Mouse (Mus musculus) lung, adult 18-20 months (tissue): ENCODE measurements around the gene Cmss1.

Experiments used
- DNase-seq, 2 experiments: peaks; one replicate each; pipeline ENCODE4 v3.0.0; 2022; ENCODE audit warnings: mixed read lengths in 2 of 2

Gene Cmss1

GRCm38 (mm10) chr16:57509099-57509498 lies 97.6 kb downstream of the Cmss1 start:
- no peak for DNase-seq

GRCm38 (mm10) chr16:57508351-57508750 lies 98.3 kb downstream of the Cmss1 start:
- no peak for DNase-seq

GRCm38 (mm10) chr16:57506133-57506532 lies 100.5 kb downstream of the Cmss1 start:
- DNase-seq: peak; percentile 60 to 68

DNA sequence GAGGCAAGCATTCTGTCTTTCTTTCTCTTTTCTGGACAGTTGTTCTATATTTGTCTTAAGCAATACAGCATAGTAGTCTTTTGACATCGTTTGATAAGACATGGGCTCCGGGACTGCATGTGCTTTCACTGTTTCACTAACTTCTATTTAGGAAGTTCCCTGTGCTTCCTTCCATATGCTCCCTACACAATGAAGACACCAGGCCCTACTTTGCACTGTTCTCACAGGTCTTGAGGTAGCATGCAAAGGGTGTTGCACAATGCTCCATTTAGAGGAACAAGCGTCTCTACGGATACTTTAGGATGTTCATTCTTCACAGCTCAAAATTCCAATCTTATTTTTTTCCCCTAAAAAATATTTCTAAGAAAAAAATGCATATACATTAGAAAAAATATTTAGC lies 101.9 kb downstream of the Cmss1 start:
- DNase-seq: no peak

GRCm38 (mm10) chr16:57502761-57503160 lies 103.9 kb downstream of the Cmss1 start:
- no peak for DNase-seq

DNA sequence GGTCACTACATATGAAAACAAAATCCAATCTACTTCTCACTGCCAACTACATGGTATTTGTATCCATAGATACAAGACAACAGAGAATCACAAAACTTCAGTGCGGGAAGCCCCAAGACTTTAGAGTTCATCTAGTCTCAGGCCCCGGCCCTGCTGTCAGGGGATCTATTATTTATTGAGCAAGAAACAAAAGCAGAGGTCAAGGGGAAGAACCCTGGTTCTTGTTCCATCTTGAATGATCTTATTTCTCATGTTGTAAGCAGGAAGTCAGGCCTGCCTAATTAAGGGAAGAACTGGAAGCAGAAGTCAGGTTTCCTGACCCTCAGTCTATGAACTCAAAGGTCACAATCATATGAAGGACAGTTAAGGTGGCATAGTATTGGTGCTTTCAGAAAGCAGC lies 104.4 kb downstream of the Cmss1 start:
- no peak for DNase-seq

- no peak for DNase-seq
Observed at GRCm38 (mm10) chr16:57500851-57501250, 105.8 kb downstream of the Cmss1 start.

DNA sequence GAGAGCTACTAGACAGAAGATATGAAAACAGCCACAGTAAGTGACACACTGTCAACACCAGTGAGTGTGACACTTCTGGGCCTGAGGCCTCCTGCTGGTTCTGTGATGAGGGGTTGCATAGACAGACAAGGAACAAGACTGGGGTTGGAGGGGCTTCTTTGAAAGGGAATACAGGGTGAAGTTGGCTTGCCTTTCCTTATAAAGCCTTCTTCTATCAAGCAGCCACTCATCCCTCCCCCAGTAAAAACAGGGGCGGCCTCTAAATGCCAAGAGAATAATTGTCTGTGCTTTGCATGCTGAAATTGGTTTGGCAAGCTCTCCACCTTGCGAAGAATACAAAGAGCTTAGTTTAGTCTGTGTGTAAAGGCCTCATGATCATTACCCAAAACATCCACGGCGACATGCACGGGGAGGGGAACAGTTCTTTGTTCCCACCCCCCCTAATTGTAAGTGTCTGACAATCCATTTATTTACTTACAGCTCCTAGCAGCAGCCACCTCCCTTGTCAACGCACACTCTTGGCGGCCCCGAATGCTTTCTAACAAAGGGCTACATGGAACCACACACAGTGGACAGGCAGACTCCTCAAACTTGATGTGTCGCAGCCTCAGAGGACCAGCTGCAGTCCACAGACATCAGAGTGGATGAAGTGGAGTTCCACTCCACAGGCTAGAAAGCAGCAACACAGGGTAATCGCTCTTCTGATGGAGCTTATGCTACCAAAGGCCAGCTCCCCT lies 110.1 kb downstream of the Cmss1 start:
- no peak for DNase-seq

- no peak for DNase-seq
Observed at GRCm38 (mm10) chr16:57495476-57496203, 111.0 kb downstream of the Cmss1 start.

DNA sequence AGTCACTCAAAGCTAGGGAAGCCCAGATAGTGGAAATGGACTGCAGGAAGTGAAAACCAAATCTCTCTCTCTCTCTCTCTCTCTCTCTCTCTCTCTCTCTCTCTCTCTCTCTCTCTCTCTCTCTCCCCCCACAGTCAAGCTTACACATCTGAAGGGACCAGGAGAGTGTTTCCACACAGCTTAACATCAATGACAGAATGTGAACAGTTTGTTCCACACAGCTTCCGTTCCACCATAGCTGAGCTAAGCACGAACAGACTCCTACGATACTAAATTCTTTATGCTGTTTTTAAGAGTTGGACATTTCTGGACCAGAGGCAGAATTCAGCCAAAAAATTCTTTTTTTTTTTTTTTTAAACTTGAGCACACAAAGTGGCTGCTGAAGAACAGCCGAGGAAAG lies 114.8 kb downstream of the Cmss1 start:
- no peak for DNase-seq

- DNase-seq: no peak
Observed at GRCm38 (mm10) chr16:57490691-57491090, 116.0 kb downstream of the Cmss1 start.

GRCm38 (mm10) chr16:57488661-57489060 lies 118.0 kb downstream of the Cmss1 start:
- no peak for DNase-seq

DNA sequence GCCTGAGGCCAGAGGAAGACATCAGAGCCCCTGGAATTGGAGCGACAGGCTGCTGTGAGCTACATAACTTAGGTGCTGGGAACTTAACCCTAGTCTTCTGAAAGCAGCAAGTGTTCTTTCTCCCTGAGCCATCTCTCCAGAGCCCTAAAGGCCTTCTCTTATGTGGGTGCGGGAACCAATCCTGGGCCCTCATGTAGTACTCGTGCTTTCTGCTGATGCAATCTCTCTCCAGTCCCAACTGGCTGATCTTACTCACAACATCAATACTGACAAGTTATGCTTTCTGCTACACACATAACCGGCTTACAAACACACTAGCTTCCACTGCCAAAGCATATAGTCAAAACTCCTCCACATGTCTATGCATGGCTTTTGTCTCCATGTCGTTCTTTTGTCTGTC lies 120.4 kb downstream of the Cmss1 start:
- no peak for DNase-seq

DNA sequence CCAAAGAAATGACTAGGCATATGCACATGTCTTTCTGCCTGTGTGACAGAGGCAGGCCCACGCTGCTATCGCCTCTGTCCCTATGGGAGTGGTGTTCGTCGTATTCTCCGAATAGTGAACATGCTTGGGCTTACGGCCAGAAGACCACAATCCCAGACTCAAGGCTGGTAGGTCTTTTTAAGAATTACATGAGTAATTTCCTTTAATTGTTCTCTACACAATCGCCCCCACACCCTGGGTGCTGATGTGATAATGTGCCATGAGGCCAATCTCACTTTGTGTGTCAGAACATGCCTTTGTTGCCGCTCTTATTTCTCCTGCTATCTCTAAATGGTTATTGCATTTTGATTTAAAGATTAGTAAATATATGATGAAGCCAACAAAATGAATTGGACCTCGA lies 121.4 kb downstream of the Cmss1 start:
- peak; percentile 24 to 29 for DNase-seq

- DNase-seq: no peak
Observed at GRCm38 (mm10) chr16:57484043-57484795, 122.4 kb downstream of the Cmss1 start.

- no peak for DNase-seq
Observed at GRCm38 (mm10) chr16:57483503-57483902, 123.2 kb downstream of the Cmss1 start.

GRCm38 (mm10) chr16:57482911-57483310 lies 123.8 kb downstream of the Cmss1 start:
- no peak for DNase-seq

DNA sequence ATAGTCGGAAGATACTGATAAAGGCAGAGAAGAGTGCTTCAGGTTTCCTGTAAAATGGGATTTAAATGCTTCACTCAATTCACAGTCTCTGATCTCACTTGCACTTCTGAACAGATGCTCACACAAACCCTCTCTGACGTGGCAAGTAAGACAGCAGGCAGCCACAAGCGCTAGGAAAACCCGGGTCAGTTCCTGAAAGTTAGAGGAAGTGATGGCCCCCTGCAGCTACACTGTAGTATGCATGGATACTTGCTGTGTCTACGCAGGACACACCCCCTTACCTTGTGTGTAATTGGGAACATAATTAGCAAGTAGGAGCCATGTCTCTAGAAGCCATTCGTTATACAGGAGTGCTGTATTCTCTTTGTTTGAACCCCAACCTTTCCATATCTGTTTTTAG lies 124.4 kb downstream of the Cmss1 start:
- DNase-seq: no peak

DNA sequence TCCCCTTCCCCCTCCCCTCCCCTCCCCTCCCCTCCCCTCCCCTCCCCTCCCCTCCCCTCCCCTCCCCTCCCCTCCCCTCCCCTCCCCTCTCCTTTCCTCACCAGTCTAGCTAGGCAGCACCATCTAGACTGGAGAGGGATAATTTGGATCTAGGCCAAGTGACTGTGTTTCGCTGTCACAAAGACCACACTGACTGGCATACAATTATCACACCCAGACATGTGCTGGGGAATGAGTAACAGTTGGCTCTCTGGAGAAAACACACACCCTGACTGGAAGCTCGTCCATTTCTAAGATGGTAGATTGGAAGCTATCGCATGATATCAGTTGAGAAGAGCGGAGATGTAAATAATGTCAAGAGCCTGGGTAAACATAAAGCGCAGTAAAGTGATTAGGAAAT lies 126.9 kb downstream of the Cmss1 start:
- DNase-seq: no peak

DNA sequence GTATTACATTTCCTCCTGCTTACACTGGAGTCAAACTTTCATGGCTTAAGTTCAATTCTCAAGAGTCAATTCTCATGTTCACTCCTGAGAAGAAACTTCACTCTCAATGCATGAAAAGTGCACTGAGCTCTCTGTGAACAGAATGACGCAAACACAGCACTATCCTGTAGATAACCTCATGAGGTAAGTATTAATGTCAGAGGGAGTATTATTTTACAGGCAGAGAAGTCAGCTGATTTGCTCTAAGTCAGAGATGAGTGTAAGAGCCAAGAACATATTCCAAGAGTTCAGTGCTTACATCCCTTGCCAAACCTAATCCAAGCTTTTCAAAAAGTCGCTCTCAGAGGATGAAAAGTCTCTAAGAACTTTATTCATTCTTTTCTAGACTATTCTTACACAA lies 128.2 kb downstream of the Cmss1 start:
- DNase-seq: no peak

DNA sequence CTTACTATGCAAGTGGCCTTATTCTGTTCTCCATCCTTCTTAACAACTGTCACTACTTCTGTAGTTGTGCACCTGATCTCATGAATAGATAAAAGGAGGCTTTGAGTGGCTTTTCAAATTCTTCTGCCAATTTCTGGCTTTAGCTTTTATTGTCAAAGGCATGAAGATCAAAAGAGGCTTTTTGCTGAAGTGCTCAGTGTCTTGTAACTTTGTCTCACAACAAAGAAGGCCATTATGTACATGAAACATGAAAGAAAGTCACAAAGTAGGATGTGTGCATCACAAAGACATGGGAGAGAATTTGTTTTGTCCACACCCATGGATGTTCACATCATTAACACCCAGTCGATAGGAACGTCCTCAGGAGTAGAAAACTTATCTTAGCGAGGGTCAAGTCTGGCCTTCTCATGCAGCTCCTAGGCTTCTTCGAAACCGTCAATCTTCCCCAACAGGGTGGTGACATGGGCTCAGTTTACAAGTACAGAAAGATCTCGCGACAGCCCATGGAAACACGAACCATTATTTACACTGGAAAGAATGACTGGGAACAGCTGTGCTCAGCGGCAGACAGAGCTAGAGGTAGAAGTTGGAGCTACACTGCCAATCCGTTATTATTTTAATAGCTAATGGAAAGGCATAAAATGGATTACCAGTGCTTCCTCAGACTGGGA lies 133.1 kb downstream of the Cmss1 start:
- no peak for DNase-seq

DNA sequence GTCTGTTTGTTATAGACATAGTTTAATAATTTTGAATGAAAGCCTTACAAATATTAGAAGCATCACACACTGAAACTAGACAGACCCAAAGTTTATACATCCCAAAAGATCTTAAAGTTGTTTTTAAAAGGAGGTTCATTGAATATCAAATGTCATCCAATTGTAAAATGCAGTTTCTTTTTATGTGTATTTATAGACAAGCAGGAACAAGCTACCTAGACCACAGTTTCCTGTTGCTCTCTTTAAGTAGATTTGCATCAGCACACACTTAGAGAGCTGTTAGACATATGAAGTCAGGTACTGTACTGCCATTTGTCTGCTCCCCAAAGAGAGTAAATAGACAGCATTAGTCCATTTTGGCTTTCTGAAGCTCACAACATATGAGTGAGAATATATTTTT lies 135.6 kb downstream of the Cmss1 start:
- no peak for DNase-seq

DNA sequence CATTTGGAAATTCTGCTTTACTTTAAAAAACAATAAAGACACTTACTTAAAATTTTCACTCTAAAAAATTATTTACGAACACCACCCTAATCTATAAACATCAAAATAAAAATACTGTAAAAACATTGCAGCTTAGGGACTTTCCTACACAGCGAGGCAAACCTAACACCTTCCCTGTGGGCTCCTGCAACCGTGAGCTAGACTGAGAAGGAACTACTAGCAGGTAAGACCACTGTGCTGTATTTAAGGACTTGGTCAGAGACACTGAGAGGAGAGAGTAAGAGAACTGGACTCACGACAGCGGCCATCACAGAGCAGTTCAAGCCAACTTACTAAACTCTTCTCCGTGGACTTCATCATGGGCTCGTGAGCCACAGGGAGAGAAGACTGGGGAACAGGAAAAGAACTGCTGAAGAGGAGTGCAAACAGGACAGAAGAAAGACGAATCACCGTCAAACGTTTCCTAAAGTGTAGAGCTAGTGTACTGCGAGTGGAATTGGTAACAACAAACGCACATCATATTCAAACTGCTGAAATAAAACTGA lies 136.3 kb downstream of the Cmss1 start:
- DNase-seq: no peak
